Mouse (Mus musculus) adipocyte (in vitro differentiated cells): ENCODE measurements around the gene Tmem136.
"Not testable (repeated sequence)": the region's sequence is repeated elsewhere in the genome, so short reads cannot be mapped to it uniquely, and the experiment has no call there.

Source experiments
- DNase-seq: peaks from one replicate; pipeline ENCODE4 v3.0.0-alpha.2; 2016; ENCODE audit warnings: low spot score

Tmem136 gene

GRCm38 (mm10) chr9:43116134-43116996 lies at the start of gene Tmem136:
Gene Tmem136 (minus strand): TSS chr9:43116570.
- DNase-seq: no peak

- no peak for DNase-seq
These were observed 39.6 kb upstream of the Tmem136 start for GRCm38 (mm10) chr9:43155960-43156359.

GRCm38 (mm10) chr9:43151779-43152178 lies 35.4 kb upstream of the Tmem136 start:
- DNase-seq: no peak

GRCm38 (mm10) chr9:43150957-43151356 lies 34.6 kb upstream of the Tmem136 start:
- no peak for DNase-seq

DNA sequence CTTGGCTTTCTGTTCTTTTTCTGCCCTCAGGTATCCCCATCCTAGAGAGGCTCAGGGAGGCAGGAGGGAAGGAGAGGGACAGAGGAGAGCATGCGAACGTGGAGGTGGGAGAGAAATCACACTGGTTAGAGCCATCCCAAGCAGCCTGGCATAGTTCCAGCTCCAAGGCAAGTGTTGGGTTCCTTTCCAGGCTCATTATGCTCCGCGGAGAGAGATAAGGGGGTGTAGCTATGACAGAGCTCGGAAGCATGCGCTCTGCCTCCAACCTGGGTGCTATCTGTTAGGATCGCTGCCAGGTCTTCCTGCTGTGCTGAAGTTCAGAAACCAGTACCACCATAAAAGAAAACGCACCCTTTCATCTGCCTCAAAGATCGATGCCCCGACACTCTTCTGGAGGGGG lies 33.7 kb upstream of the Tmem136 start:
- DNase-seq: no peak

DNA sequence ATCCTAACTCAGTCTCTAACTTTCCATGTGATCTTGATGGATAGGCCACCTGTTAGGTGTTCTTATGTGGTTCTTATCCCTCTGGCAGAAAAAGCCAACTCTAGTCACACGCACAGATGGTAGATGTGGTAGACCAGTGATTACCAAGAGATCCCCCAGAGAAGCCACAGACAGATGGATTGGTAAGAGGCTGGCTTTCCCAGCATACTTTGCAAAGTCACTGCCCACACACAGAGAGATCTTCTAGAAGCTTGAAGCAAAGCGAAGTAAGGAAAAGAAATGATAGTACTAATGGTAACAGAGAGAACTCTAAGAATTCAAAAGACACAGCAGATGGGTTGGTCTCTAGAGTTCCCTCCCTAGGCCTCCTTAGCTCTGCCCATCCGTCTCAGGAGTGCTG lies 33.1 kb upstream of the Tmem136 start:
- no peak for DNase-seq

DNA sequence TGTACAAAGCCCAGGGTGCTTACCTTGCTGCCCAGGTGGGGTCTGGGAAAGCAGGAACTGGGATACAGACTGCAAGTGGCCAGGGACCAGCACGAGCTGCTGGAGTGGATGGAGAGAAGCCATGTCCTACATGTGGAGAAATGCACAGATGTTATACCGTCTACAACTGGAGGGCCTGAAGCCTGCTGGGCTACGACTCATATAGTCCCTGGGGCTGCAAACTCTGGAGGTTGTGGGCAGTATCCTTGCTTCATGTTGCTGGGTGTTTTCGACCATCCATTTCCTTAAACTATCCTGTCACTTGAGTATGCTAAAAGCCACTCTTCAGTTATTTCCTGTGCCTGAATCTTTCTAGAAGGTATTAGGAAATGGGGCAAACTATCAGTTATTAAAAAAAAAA lies 28.8 kb upstream of the Tmem136 start:
- no peak for DNase-seq

DNA sequence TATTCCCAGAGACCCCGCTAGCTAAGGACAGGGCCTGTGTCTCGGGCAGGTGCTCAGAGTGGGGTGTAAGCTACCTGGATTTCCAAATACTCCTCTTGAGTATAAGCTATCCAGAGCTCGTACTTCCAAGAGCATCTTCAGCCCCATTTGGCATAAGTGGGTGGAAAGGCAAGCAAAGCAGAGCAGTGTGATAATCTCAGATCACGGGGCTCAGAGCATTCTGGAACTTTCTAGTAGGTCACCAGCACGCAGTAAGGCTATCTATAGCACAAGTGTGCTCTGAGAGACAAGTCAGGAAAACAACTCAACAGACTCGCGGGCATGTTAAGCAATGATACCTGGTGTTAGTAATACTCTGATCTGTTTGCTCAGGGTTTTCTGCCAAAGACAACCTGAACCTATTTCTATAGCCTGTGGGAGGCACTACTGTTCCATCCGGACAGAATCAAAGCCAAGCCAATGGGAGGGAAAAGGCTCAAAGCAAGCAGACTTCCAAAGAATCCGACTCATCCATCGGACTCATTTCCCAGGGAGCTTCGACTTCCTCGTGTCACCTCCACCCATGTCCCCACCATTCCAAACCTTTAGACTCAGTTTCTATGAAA lies 27.9 kb upstream of the Tmem136 start:
- DNase-seq: peak; percentile 18

DNA sequence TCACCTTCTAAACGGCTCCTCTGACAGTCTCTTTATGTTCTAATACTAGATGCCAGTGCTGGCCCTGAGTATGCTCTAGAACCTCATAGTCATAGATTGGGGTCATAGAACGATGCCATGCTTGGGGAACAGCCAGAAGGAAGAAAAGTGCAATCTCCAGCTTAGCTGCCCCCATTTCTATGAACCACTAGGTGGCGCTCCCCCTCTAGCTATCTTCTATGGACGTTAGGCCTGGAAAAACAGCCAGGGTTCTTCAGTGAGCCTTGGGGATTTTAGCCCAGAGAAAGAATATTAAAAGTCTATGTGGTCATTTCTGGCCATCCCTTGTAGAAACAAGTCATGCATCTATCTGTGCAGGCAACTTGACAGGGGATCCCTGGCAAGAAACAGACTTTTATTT lies 25.5 kb upstream of the Tmem136 start:
- DNase-seq: peak; percentile 83

- DNase-seq: no peak
These were observed 17.2 kb upstream of the Tmem136 start for GRCm38 (mm10) chr9:43133525-43133924.

GRCm38 (mm10) chr9:43132380-43132779 lies 16.0 kb upstream of the Tmem136 start:
- no peak for DNase-seq

DNA sequence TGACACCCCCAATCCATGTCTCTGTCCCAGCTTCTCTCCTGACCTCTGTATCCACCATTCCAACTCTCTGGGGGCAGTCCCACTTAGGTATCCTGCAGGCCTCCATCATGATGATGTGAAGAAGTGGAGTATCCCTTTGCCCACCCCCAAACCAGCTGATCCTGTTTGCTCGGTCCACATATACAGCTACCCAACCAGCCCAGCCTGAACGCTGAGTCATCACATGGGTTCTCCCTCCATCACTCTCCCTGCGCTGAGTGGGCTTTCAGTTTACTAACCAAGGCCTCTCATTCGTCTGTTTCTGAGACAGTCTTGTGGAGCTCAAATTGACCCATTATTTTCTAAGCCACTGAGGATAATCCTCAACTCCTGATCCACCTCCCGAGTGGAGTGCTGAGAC lies 15.6 kb upstream of the Tmem136 start:
- no peak for DNase-seq

DNA sequence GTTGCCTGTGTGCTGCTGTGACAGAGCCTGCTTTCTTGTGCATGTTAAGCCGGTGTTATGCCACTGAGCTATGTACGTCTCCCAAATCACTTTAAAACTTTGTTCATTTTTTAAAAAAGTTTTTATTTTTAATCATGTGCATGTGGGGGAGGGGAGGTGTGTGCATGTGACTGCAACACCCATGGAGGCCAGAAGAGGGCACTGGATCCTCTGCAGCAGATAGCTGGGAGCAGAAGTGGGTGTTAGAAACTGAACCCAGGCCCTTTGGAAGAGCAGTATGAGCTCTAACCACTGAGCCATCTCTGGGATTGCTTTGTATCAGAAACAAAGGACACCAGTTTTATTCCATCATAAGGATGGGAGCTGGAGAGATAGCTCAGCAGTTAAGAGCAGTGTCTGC lies 14.3 kb upstream of the Tmem136 start:
- DNase-seq: no peak

- peak; percentile 52 for DNase-seq
These were observed 10.9 kb upstream of the Tmem136 start for GRCm38 (mm10) chr9:43127101-43127787.

GRCm38 (mm10) chr9:43122379-43122778 lies 6.0 kb upstream of the Tmem136 start:
- no peak for DNase-seq

GRCm38 (mm10) chr9:43121948-43122347 lies 5.6 kb upstream of the Tmem136 start:
- DNase-seq: not testable (repeated sequence)

DNA sequence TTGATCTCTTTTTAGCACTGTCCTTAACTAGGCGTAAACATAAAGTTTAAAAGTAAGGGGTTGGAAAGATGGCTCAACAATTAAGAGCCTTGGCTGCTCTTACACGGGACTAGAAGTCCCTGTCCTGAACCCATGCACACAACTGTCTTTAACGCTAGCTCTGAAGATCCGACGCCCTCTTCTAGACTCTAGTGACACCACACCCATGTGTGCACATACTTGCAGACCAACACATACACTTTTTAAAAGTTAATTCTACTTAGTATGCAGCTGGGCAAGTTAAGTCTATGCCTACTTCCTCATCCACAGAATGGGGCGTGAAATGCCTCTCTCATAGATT lies 597 bp upstream of the Tmem136 start:
- no peak for DNase-seq

- no peak for DNase-seq
These were observed 788 bp downstream of the Tmem136 start for GRCm38 (mm10) chr9:43115431-43116133.

- DNase-seq: peak; percentile 69
These were observed 1.5 kb downstream of the Tmem136 start for GRCm38 (mm10) chr9:43114833-43115232.

- no peak for DNase-seq
These were observed 5.9 kb downstream of the Tmem136 start for GRCm38 (mm10) chr9:43110286-43110980.

GRCm38 (mm10) chr9:43109125-43109524 lies 7.2 kb downstream of the Tmem136 start:
- DNase-seq: peak; percentile 46

DNA sequence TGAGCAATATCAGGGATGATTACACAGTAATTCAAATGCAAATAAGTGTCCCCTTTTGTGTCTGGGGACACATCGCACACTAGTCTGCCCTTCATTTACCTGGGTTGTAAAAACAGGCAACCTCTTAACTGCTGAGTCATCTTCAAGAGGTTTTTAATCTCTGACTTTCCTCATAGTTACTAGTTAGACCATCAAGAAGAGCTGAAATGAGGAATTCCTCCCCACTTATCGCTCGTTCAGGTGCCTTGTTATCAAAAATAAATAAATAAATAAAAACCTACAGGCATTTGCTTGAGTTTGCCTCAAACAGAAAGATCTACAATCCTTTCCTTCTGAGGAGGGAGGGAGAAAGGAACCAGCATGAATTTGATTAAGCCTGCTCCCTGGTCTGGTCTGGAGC lies 7.6 kb downstream of the Tmem136 start:
- no peak for DNase-seq
